Mouse (Mus musculus) heart, postnatal 10 days (tissue): ENCODE measurements around the gene Pfkl. TPM values are rescaled to one million over a fixed set of nuclear protein-coding genes. Genes with fewer than 3 reads are reported as not detected.
"Not testable (repeated sequence)": the region's sequence is repeated elsewhere in the genome, so short reads cannot be mapped to it uniquely, and the experiment has no call there.

Experiments used
- DNase-seq, 2 experiments: peaks; one replicate each; pipeline ENCODE4 v3.0.0; 2021
- intact Hi-C: fragments of 180-260 bp; cut with DNase I; formaldehyde crosslinking; loops from one replicate; pipeline ENCODE4 v1.15.1; 2025
- total RNA-seq, 2 experiments: library from RNA; stranded (reverse); gene quantifications; 2 replicates each; pipeline ENCODE4 v1.2.3; 2021

Gene Pfkl
- total RNA-seq, 2 experiments from 2014 or later = 108 to 119 TPM

GRCm38 (mm10) chr10:78015489-78015888 is 5.6 kb upstream of the Pfkl start:
- intact Hi-C loops = no loop called here
- DNase-seq = peak; percentile 30 to 40

- intact Hi-C loops = no loop called here
- no peak for DNase-seq
These were observed 3.0 kb upstream of the Pfkl start for GRCm38 (mm10) chr10:78012661-78013495.

- intact Hi-C loops, DNase-seq: not testable (repeated sequence)
These were observed 1.2 kb upstream of the Pfkl start for GRCm38 (mm10) chr10:78011116-78011515.

GRCm38 (mm10) chr10:78010335-78010734 is 452 bp upstream of the Pfkl start:
- DNase-seq = no peak
- intact Hi-C loops = no loop called here

DNA sequence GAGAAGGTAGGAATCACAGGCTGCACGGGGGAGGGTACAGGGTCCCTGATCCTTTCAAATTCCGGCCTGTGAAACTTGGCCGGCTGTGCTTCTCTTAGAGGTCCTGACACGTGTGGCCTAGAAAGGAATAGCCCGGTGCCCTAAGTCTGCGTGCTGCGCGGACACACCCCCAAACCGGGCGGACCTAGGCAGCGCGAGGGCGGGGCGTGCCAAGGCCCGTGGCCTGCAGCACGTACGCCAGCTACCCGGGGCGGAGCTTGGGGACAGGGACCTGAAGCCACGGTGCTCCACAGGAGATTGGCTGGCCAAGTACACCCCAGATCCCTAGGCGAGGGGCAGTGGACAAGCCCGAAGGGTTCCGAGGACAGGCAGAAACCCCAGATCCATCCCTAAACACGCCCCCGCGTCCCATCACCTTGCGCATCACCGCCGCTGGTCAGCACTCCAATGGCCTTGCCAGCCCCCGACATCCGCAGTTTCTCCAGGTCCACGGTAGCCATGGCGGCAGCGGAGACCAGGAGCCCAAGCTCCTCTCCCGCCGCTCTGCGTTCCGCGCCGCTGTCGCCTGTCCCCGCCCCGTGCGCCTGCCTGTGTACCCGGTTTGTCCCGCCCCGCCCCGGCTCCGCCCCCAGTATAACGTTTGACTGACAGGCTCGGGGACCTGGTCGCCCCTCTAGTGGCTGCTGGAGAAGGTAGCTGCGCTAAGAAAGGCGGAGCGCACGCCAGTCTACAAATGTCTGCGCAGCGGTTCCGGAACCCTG is 519 bp downstream of the Pfkl start:
- peak; percentile 97 for DNase-seq
- intact Hi-C loops = loop anchor here (2.0 to 10.0 kb wide), 2 partner anchors 25 to 565 kb away; partner anchors contain the start of gene Ilvbl

DNA sequence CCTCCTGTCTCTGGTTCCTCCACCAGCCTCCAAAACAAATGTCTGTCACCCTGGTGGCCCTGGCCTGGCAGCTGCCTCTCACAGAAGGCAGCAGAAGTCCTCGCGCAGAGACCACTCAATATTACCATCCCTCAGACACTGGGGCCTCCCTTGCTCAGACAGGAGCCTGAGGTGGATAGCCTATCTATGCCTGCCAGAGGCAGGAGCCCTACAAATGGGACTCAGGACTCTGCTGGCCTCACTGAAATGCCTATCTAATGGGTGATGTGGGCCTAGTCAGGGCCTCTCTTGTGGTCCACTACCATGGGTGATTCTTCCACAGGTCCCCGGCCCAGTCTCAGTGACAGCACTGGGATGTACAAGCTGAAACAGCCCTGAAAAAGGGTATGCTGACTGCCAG is 1.7 kb downstream of the Pfkl start:
- intact Hi-C loops = loop anchor here (2.0 to 10.0 kb wide), 2 partner anchors 23 to 567 kb away; partner anchors contain the start of gene Ilvbl
- DNase-seq = no peak

DNA sequence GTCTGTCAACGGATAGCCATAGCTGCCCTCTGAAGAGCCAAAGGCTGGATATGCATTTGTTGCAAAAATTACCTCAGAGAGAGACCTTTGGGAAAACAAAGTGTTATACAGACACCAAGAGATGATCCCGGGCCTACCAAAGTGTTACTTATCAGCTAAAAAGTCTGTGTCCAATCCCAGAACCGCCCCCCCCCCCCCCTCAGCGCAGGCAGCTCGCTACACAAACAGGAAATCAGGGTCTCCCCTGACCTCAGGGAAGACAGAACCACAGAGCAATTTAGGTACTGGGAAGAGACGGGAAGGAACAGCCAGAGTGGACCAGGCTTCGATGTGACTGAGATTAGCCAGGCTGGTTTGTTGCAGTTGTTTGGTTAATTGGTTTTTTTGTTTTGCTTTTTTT is 2.7 kb downstream of the Pfkl start:
- no peak for DNase-seq
- intact Hi-C loops = loop anchor here (10.0 kb wide), 1 partner anchor 568 kb away; the partner anchor contains the start of gene Ilvbl

GRCm38 (mm10) chr10:78005791-78006438 is 4.0 kb downstream of the Pfkl start:
- intact Hi-C loops = loop anchor here (10.0 kb wide), 1 partner anchor 569 kb away; the partner anchor contains the start of gene Ilvbl
- no peak for DNase-seq

GRCm38 (mm10) chr10:78004479-78005100 is 5.3 kb downstream of the Pfkl start:
- intact Hi-C loops = loop anchor here (10.0 kb wide), 1 partner anchor 570 kb away; the partner anchor contains the start of gene Ilvbl
- no peak for DNase-seq

- DNase-seq = no peak
- intact Hi-C loops = loop anchor here (10.0 kb wide), 1 partner anchor 572 kb away; the partner anchor contains the start of gene Ilvbl
These were observed 7.6 kb downstream of the Pfkl start for GRCm38 (mm10) chr10:78002316-78002715.

DNA sequence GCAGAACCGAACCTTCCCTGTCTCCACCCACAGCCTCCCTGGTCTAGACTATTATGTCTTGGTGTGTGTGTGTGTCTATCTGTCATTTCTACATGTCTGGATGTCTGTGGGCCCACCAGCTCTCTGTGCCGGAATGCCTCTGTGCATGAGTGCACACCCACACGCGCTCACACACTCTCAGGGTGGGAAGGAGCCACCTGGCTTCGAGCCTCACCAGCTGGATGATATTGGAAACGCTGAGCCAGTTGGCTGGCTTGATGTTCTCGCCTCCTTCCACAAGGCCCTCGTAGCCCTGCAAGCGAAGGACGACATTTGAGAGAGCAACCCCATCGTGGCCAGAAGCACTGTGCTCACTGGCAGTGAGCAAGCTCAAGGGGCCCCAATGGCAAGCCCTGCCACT is 8.1 kb downstream of the Pfkl start:
- peak; percentile 67 to 68 for DNase-seq
- intact Hi-C loops = loop anchor here (10.0 kb wide), 1 partner anchor 573 kb away; the partner anchor contains the start of gene Ilvbl

DNA sequence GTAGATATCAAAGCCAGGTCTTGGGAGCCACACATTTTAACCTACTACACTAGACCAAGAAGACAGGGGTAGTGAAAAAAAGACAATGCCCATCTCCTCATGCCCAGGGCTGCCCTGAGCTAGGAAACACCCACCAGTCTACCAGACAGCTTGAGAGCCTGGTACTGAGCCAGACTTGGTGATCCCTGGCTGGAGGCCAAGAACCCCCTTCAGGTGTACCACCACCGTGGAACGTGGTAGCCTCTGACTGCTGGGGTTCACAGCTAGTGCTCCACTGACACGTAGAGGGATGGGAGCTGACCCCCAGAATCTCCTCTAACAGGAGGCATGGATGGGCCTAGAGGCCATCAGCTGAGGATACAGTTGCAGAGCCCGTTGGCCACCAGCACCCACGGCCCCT is 9.7 kb downstream of the Pfkl start:
- intact Hi-C loops = loop anchor here (10.0 kb wide), 1 partner anchor 575 kb away; the partner anchor contains the start of gene Ilvbl
- no peak for DNase-seq

- DNase-seq = no peak
- intact Hi-C loops = no loop called here
These were observed 14.2 kb downstream of the Pfkl start for GRCm38 (mm10) chr10:77995639-77996038.

- intact Hi-C loops = loop anchor here (2.0 to 5.0 kb wide), 2 partner anchors 23 to 42 kb away; no protein-coding TSS in a partner anchor
- no peak for DNase-seq
These were observed 24.1 kb downstream of the Pfkl start for GRCm38 (mm10) chr10:77985775-77986174.

DNA sequence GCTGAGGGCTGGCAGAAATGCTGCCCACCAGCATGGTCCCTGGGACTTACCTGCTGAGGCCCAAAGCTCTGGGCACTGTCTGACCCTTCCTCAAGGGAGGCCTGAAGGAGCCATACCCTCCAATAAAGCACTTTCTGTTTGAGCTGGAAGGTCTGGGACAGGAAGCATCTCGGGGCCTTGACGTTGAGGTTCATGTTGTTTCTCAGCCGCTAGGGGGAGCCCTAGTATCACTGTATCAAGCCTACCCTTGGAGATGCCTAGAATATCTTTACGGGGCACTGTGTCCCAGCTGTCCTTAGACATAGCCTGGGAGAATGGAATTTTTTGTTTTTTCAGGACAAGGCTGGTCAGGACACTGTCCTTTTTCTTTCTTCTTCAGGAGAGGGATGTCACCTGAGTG is 25.2 kb downstream of the Pfkl start:
- intact Hi-C loops = loop anchor here (2.0 to 5.0 kb wide), 2 partner anchors 24 to 43 kb away; no protein-coding TSS in a partner anchor
- peak; percentile 82 to 90 for DNase-seq

DNA sequence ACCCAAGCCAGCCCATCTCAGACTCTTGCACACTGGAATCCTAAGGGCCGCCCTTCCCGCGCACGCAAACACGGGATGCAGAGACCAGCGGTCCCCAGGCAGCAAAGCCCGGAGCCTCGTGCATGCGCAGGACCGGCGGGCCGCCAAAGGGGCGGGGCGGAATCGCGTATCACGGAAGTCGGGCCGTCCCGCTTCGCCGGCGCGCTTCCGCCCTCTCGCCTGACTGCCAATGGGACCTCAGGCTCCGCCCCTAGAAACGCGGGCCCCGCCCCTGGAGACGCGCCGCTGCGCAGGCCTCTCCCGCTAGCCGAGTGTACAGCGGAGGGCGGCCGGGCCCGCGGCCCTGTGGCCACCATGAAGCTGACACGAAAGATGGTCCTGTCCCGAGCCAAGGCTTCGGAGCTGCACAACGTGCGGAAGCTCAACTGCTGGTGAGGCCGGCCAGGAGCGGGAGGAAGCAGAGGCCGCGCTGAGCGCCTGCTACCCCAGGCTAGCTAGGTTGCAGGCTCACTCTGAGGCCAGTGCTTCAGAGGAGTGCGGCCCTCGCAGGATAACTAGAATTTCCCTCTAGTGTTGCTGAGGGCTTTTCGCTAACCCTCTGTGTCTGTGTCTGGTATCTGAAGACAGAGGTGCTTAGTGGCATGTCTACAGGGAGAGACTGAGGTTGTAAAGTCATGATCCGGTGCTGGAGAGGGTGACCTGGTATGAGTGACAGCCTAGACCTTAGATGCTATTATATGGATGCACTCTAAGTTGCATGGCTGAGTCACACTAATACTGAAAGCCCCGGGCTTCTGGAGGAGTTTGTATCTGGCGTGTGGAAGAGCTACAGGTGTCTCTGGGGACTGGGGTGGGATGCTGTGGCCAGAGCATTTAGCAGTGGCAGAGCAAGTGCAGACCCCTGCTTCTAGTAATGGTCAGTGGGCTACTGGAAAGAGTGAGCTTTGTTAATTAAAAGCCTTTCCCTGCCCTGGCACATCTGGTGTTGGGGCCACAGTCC is 31.2 kb downstream of the Pfkl start, which contains the start of gene 1810043G02Rik:
TSS of gene 1810043G02Rik (plus strand) at position 174 of the 1,000 bp plus-strand sequence.
- intact Hi-C loops = no loop called here
- DNase-seq = peak; percentile 100

DNA sequence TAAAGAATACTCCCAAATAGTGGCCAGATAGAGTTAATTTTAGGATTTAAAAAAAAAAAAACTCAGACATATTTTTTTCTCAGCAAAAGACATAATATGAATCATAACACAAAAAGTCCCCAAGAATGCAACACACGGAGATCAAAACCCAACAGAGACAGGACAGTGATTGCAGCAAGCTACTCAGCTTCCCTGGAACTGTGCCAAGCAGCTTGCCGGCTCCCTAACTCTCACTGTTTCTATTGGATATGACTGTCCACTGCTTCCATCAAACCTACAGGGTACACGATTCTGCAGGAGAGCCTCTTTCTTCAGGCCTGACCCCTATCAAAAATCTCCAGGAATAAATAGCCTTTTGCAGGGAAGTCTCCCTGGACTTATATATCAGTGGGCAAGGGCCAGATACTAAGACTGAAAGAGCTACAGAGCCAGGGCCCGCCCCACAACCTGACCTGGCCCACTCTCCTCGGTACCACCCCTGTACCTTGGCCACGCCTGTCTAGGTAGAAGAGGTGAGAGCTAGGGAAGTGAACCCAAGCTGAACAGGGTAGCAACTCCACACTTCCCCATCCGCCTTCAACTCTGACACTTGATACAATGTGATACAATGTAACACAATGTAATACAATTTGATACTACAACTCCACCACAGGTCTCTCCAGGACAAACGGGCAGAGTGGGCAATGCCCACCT is 33.3 kb downstream of the Pfkl start:
- intact Hi-C loops = no loop called here
- DNase-seq = no peak

GRCm38 (mm10) chr10:77975653-77976052 is 34.2 kb downstream of the Pfkl start:
- DNase-seq = no peak
- intact Hi-C loops = no loop called here
